Mouse (Mus musculus) stomach, embryonic 15.5 days (tissue): ENCODE results near the gene Itga8. TPM values are rescaled to one million over a fixed set of nuclear protein-coding genes. Genes with fewer than 3 reads are reported as not detected.
A peak's percentile ranks its signal among the peaks of the same experiment; 100 is the strongest.

Experiments
- ATAC-seq: fragments of 200-750 bp; cut with Nextera tagmentation; 2 replicates; pipeline ENCODE4 v1.8.0; 2017; ENCODE audit warnings: low read depth, moderate number of reproducible peaks, moderate TSS enrichment; ENCODE audit not compliant: insufficient read depth, low FRiP score
- H3K27ac ChIP-seq: fragments of 300-500 bp; sonication (generic); 2 replicates; pipeline ENCODE4 v1.5.1; 2015; ENCODE audit warnings: mild to moderate bottlenecking, inconsistent platforms
- H3K27me3 ChIP-seq: fragments of 300-500 bp; sonication (generic); replicated peaks from 2 replicates; pipeline ENCODE4 v1.6.1; 2015; ENCODE audit warnings: inconsistent platforms
- H3K36me3 ChIP-seq: fragments of 300-500 bp; sonication (generic); 2 replicates; pipeline ENCODE4 v1.6.1; 2015; ENCODE audit warnings: inconsistent platforms
- H3K4me1 ChIP-seq: fragments of 300-500 bp; sonication (generic); 2 replicates; pipeline ENCODE4 v1.6.1; 2015; ENCODE audit warnings: inconsistent platforms
- H3K4me2 ChIP-seq: fragments of 300-500 bp; sonication (generic); 2 replicates; pipeline ENCODE4 v1.6.1; 2015; ENCODE audit warnings: mild to moderate bottlenecking, inconsistent platforms
- H3K4me3 ChIP-seq: fragments of 300-500 bp; sonication (generic); replicated peaks from 2 replicates; pipeline ENCODE4 v1.5.1; 2015; ENCODE audit warnings: inconsistent platforms
- H3K9ac ChIP-seq: fragments of 300-500 bp; sonication (generic); 2 replicates; pipeline ENCODE4 v1.6.1; 2015; ENCODE audit warnings: inconsistent platforms
- H3K9me3 ChIP-seq: fragments of 300-500 bp; sonication (generic); 2 replicates; pipeline ENCODE4 v1.6.1; 2016; ENCODE audit warnings: inconsistent platforms
- WGBS: fragments of 180-500 bp; shearing (Covaris S2); methylation state at CpG from one replicate; pipeline ENCODE4 v1.1.7; 2015; 5-methylcytosine and 5-hydroxymethylcytosine counted together
- polyA plus RNA-seq: library from polyadenylated mRNA; unstranded; fragments of >200 nt; fragmentation: Nextera tagmentation; extraction: Ambion mirVana; gene quantifications from 2 replicates; pipeline ENCODE4 v1.2.1, GENCODE M21; 2015

The Itga8 gene
- polyA plus RNA-seq, 1 experiment from 2014 or later, result 16.7 TPM

DNA sequence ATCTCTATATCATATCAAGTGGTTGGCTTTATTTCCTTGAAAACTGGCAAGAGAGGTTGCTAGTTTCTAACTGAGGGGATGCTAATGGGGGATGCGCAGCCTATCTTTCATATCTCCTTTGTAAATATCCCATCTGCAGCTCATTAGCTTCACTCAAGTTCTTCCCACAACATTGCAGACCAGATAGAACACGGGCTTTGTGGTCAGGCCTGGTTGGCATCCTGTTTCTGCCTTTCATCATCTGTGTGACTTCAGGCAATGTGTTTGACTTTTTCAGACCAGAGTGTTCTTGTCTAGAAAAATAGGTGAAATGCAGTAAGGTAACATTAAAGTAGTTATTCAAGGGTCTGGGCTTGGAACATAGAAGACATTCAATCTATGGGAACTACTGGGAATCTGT lies 121.1 kb downstream of the Itga8 start:
- Histone ChIP-seq H3K36me3 (no peaks in the 10 kb centered on the region), H3K27ac (no peak overlapping the region), H3K9me3 (no peaks in the 10 kb centered on the region), H3K4me1 (no peaks in the 10 kb centered on the region), H3K27me3 (no peaks in the 10 kb centered on the region), H3K4me3 (no peak overlapping the region), H3K4me2 (no peak overlapping the region), H3K9ac (no peak overlapping the region)
- no peak for ATAC-seq
- WGBS, result 61% methylated on average over 2 of the region's 2 CpGs

DNA sequence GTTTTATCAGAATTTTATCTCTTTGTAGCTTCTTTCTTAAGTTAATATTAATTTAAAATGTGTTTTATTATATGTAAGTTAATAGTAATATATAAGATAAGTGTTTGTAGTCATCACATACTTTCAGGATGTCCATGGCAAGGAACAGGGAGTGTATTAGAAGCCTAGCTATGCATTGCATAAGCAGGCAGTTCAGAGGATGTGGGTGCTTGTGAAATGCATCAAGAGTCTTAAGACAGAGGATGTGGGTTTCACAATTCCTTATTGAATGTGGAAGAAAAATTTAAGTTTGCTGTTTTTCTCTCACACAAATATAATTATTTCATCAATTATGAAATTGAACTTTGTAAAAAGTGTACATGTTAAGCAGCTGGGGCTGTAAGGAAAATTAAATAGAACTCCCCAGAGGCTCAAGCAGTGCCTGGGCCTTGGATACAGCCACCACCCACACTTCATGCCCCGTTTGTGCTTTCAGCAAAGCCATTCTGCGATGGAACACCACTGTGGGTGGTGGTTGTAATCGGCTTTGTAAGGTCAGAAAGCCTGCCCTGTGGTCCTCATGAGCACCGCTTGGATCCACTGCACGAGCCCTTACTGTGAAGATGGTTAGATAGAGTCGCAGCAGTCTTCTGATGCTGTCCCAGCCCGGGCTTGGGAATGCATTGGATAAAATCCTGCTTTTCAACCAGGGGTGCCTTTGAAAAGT lies 126.8 kb downstream of the Itga8 start:
- ATAC-seq, result no peak
- Histone ChIP-seq H3K4me2 (no peak overlapping the region), H3K27ac (no peak overlapping the region), H3K9me3 (no peaks in the 10 kb centered on the region), H3K27me3 (no peaks in the 10 kb centered on the region), H3K4me1 (no peaks in the 10 kb centered on the region), H3K4me3 (no peak overlapping the region), H3K36me3 (0 out of 2 replicates have a peak, but pooled peaks cover 4% of the 10 kb centered on the region), H3K9ac (no peak overlapping the region)
- WGBS, result 75% methylated on average over 7 of the region's 7 CpGs

DNA sequence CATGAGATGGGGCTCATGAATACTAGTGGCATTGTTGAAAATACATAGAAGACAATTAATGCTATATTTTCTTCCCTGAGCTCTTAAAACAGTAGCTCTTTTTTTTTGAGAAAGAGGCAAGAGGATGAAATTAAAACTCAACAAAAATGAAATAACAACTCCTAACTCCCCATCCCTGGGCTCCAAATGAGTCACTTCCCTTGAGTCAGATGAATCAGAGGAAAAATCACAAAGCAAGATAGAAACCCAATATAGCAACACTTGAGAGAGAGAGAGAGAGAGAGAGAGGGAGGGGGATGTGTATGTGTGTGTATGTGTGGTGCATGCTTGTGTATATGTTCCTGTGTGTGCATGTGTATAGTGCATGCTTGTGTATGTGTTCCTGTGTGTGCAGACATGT lies 131.5 kb downstream of the Itga8 start:
- Histone ChIP-seq H3K27ac (no peak overlapping the region), H3K27me3 (no peaks in the 10 kb centered on the region), H3K4me3 (no peak overlapping the region), H3K4me1 (no peaks in the 10 kb centered on the region), H3K9me3 (no peaks in the 10 kb centered on the region), H3K9ac (no peak overlapping the region), H3K4me2 (no peak overlapping the region), H3K36me3 (0 out of 2 replicates have a peak, but pooled peaks cover 4% of the 10 kb centered on the region)
- no peak for ATAC-seq

DNA sequence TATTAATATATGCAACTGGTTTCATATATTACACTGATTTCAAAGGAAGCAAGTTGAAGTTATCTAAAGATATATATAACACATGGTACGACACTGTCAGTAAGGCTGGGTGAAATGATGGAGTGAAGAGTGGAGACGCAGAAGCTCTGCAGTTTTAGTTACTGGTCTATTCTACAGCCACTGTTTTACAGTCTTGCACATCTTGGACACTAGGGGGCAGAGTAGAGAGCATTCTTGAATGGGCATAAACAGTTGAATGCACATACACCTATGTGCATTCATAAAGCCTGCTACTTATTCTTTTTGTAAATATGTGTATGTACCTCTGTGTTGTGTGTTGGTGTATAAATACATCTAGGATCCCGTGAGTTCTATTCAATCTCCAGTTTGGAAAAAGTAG lies 141.2 kb downstream of the Itga8 start:
- Histone ChIP-seq H3K4me3 (no peak overlapping the region), H3K9me3 (no peaks in the 10 kb centered on the region), H3K9ac (no peak overlapping the region), H3K4me2 (no peak overlapping the region), H3K27ac (no peak overlapping the region), H3K36me3 (no peaks in the 10 kb centered on the region), H3K27me3 (no peaks in the 10 kb centered on the region), H3K4me1 (no peaks in the 10 kb centered on the region)
- no peak for ATAC-seq
- 85% methylated on average over 3 of the region's 3 CpGs for WGBS

DNA sequence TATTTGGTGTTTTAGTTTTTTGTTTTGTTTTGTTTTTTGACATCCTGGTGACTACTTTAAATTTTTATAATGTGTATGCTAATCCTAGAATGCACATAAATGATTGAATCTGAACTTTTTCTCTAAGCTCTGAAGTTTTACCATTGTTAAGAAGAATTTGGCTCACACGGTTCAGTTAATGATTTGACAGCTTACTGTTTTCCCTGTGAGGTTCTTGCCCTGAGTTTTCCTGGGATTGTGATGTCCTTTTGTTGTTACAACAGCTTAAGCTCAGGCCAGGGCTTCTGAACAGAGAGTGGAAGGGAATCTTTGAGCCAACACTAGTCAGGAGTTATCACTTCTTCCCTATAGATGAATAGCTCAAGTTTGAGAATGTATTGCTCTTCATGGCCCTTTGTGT lies 144.7 kb downstream of the Itga8 start:
- H3K4me2 ChIP-seq, result no peak overlapping the region
- H3K27me3 ChIP-seq, result no peaks in the 10 kb centered on the region
- H3K4me3 ChIP-seq, result no peak overlapping the region
- H3K9me3 ChIP-seq, result no peaks in the 10 kb centered on the region
- H3K36me3 ChIP-seq, result no peaks in the 10 kb centered on the region
- WGBS, result 43% methylated on average over 1 of the region's 1 CpGs
- H3K9ac ChIP-seq, result no peak overlapping the region
- no peak for ATAC-seq
- no peak overlapping the region for H3K27ac ChIP-seq
- peaks cover 9% of the 10 kb centered on the region; the same call in 1 of the 2 replicates for H3K4me1 ChIP-seq

DNA sequence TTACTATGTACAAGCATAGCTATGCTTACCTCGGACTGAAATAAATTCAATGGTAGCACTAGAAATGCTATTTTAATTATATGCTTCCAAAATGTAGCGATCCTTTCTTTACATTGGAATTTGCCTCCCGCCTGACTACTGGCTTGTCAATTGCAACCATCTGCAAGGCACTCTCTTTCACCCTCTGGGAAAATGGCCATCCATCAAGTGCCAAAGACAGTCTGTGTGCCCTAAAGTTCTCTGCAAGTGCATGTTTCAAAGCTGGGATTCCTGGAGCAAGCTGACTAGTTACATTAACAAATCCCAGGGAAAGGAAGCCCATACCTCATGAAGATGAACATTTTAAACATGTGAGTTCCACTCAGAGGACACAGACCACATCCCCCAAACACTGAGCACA lies 145.3 kb downstream of the Itga8 start:
- H3K27me3 ChIP-seq, result no peaks in the 10 kb centered on the region
- no peaks in the 10 kb centered on the region for H3K9me3 ChIP-seq
- H3K36me3 ChIP-seq, result no peaks in the 10 kb centered on the region
- ATAC-seq, result no peak
- H3K9ac ChIP-seq, result no peak overlapping the region
- H3K4me2 ChIP-seq, result no peak overlapping the region
- 28% methylated on average over 3 of the region's 3 CpGs for WGBS
- H3K27ac ChIP-seq, result no peak overlapping the region
- H3K4me3 ChIP-seq, result no peak overlapping the region
- H3K4me1 ChIP-seq, result peaks cover 9% of the 10 kb centered on the region; the same call in 1 of the 2 replicates

DNA sequence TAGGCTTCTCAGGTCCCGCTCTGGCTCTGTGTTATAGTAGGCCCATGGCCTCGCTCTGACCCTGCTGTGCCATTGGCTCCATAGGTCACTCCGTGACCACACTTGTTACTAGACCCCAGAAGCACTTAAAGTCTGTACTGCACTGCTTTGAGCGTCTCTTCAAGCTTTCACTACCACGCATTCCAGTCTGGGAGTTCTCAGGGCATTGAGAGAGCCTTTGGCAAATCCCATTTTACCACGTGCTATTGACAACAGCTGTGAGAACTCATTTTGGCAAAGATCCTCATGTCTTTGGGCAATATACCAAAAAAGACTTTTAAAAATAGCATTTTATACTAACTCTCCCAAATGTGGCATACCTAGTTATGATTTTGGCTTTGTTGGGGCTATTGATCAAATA lies 147.0 kb downstream of the Itga8 start:
- Histone ChIP-seq H3K9me3 (no peaks in the 10 kb centered on the region), H3K4me3 (no peak overlapping the region), H3K27me3 (no peaks in the 10 kb centered on the region), H3K4me2 (no peak overlapping the region), H3K4me1 (peaks cover 9% of the 10 kb centered on the region; the same call in 1 of the 2 replicates), H3K27ac (peak overlapping the region; percentile 64), H3K36me3 (no peaks in the 10 kb centered on the region), H3K9ac (no peak overlapping the region)
- peak; percentile 59; the same call in 1 of the 2 replicates for ATAC-seq
- WGBS, result 54% methylated on average over 6 of the region's 6 CpGs

DNA sequence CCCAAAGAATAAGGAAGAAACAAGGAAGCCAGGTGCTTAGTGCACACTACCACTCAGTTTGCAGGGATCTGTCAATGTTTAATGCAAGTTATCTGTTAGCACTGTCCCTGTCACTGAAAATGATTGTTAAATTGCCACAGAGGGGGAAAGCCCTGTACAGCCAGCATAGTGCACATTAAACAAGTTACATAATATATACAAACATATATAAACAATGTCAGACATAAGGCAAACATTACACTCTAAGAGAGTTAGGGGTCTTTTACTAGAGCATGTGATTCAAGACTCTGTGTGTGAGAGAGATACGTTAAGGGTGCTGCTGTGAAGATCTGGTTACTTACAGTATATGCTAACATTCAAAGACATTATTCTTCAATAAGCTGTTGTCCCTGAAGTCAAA lies 148.2 kb downstream of the Itga8 start:
- 44% methylated on average over 1 of the region's 1 CpGs for WGBS
- Histone ChIP-seq H3K4me2 (no peak overlapping the region), H3K9me3 (no peaks in the 10 kb centered on the region), H3K9ac (no peak overlapping the region), H3K4me3 (no peak overlapping the region), H3K27ac (no peak overlapping the region), H3K4me1 (peaks cover 9% of the 10 kb centered on the region; the same call in 1 of the 2 replicates), H3K27me3 (no peaks in the 10 kb centered on the region), H3K36me3 (no peaks in the 10 kb centered on the region)
- ATAC-seq, result peak; percentile 45; the same call in 1 of the 2 replicates

DNA sequence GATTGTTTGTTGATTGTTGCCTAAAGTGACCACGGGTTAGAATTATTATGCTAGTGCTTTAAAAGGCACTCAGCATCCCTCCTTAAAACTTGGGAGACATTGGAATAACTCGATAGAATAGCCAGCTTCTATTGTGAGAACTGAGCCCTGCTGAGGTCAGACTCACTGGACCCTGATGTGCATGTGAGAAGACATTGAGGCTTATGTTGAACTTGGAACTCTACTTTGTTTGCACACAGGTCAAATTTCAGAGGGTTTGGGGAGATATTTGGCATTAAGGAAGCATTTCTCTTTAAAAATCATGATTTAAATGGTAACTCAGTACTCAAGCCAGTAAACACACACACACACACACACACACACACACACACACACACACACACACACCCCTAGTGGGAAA lies 153.8 kb downstream of the Itga8 start:
- H3K4me3 ChIP-seq, result no peak overlapping the region
- H3K27ac ChIP-seq, result no peak overlapping the region
- no peaks in the 10 kb centered on the region for H3K9me3 ChIP-seq
- no peak for ATAC-seq
- no peak overlapping the region for H3K9ac ChIP-seq
- no peak overlapping the region for H3K4me2 ChIP-seq
- H3K4me1 ChIP-seq, result no peaks in the 10 kb centered on the region
- no peaks in the 10 kb centered on the region for H3K36me3 ChIP-seq
- 71% methylated on average over 2 of the region's 2 CpGs for WGBS
- no peaks in the 10 kb centered on the region for H3K27me3 ChIP-seq

DNA sequence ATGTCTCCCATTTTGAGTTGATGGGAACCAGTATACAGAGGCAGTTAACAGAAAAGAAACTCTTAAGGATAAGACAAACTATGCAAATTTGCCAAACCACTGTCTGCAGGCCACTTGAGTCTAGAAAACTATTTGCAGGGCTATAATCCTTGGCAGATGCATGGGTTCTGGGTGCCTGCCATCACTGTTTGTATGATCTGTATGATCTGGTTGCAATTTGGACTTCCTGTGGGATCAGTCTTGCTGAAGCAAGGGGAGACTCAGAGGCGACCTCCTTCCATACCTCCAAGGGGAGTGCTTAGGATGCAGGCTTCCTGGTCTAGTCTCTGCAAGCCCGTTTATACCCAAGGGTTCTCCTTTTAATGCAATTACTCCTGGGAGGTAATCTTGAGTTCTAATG lies 155.1 kb downstream of the Itga8 start:
- Histone ChIP-seq H3K27ac (no peak overlapping the region), H3K4me1 (no peaks in the 10 kb centered on the region), H3K4me2 (no peak overlapping the region), H3K9ac (no peak overlapping the region), H3K27me3 (no peaks in the 10 kb centered on the region), H3K9me3 (no peaks in the 10 kb centered on the region), H3K36me3 (no peaks in the 10 kb centered on the region), H3K4me3 (no peak overlapping the region)
- no peak for ATAC-seq
- WGBS, result 40% methylated on average over 2 of the region's 2 CpGs

DNA sequence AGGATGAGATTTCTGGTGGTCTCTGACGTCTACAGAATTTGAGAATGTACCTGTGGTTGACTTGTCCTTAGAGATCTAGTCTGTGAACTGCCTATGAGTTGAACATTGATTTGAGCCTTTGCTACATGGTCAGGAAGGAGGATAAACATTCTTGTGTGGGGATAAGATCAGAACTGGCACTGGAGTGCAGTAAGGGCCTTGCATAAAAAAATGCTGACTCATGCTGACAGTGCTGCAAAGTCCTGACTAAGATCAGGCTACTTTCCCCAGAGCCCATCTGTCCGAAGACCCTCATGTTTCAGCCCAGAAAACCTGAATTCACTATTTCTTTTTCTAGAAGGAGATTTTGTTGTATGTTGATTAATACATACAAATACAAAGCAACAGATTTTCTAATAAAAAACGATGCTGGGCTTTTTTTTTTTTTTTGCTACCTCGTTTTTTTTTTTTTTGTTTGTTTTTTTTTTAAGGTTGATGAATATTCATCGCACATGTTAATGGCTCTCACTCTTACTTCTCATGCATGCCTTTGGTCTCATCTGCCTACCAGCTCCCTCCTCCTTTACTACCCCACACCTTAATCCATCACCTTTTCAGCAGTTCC lies 162.9 kb downstream of the Itga8 start:
- H3K27me3 ChIP-seq, result no peaks in the 10 kb centered on the region
- H3K36me3 ChIP-seq, result no peaks in the 10 kb centered on the region
- H3K9me3 ChIP-seq, result no peaks in the 10 kb centered on the region
- no peak overlapping the region for H3K9ac ChIP-seq
- 79% methylated on average over 5 of the region's 5 CpGs for WGBS
- no peak overlapping the region for H3K4me3 ChIP-seq
- H3K4me1 ChIP-seq, result no peaks in the 10 kb centered on the region
- no peak overlapping the region for H3K27ac ChIP-seq
- H3K4me2 ChIP-seq, result no peak overlapping the region
- ATAC-seq, result no peak

DNA sequence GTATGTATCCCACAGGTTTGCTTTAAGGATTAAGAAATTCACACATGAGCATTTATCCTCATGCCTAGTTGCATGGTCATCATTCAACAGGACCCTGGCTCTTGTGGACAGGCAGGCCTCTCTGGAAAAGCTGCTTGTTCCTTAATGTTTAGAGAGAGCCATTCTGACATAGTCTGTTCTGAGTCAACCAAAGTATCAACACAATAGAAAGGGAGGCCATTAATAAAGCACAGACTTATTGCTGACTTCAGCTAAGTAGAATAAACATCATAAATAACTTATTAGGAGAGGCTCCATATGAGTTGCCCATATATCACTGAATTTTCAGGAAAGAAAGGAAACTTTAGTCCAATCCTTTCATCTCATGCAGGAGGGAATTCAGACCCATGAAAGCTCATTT lies 175.1 kb downstream of the Itga8 start:
- Histone ChIP-seq H3K4me3 (no peak overlapping the region), H3K27ac (no peak overlapping the region), H3K4me2 (no peak overlapping the region), H3K36me3 (0 out of 2 replicates have a peak, but pooled peaks cover 2% of the 10 kb centered on the region), H3K27me3 (no peaks in the 10 kb centered on the region), H3K9ac (no peak overlapping the region), H3K4me1 (no peaks in the 10 kb centered on the region), H3K9me3 (no peaks in the 10 kb centered on the region)
- ATAC-seq, result no peak; the same call in 1 of the 2 replicates
